Mouse (Mus musculus) thymus, adult 2 months (tissue): ENCODE measurements at regions not wholly inside any gene's neighbourhood (a gene's known extent, or its start where the extent isn't known, plus 50 kb on each side); places are given as distances from the start of the nearest gene placed in this dataset.

Experiments
- DNase-seq: peaks from one replicate; pipeline ENCODE4 v3.0.0; 2021
- H3K27ac ChIP-seq: fragments of 200-500 bp; 2 replicates; pipeline ENCODE4 v1.5.1; 2012; ENCODE audit warnings: low read length, control low read depth; ENCODE audit not compliant: control insufficient read depth, insufficient read depth
- H3K27me3 ChIP-seq: fragments of 200-500 bp; 2 replicates; pipeline ENCODE4 v1.6.1; 2012; ENCODE audit warnings: mild to moderate bottlenecking, low read length, moderate library complexity, mixed read lengths; ENCODE audit not compliant: control insufficient read depth, insufficient read depth
- H3K36me3 ChIP-seq: fragments of 200-500 bp; 2 replicates; pipeline ENCODE4 v1.6.1; 2012; ENCODE audit warnings: mild to moderate bottlenecking, low read length, moderate library complexity; ENCODE audit not compliant: control insufficient read depth, insufficient read depth
- H3K4me1 ChIP-seq: fragments of 200-500 bp; replicated peaks from 2 replicates; pipeline ENCODE4 v1.6.1; 2012; ENCODE audit warnings: low read length; ENCODE audit not compliant: control insufficient read depth, insufficient read depth
- H3K4me3 ChIP-seq: fragments of 200-500 bp; 2 replicates; pipeline ENCODE4 v1.5.1; 2012; ENCODE audit warnings: mild to moderate bottlenecking, low read length, control low read depth, moderate library complexity; ENCODE audit not compliant: control insufficient read depth, insufficient read depth
- CTCF ChIP-seq: fragments of 200-500 bp; IDR thresholded peaks from 2 replicates; pipeline ENCODE4 v1.5.1; 2012; ENCODE audit warnings: mild to moderate bottlenecking, control low read depth, low read length, moderate library complexity, borderline replicate concordance; ENCODE audit not compliant: control insufficient read depth, poor library complexity, insufficient read depth; ENCODE audit errors: extremely low read depth
- POLR2A ChIP-seq: fragments of 200-500 bp; IDR thresholded peaks from 2 replicates; pipeline ENCODE4 v1.6.1; 2012; ENCODE audit warnings: mild to moderate bottlenecking, low read length, control low read depth, moderate library complexity; ENCODE audit not compliant: control insufficient read depth, poor library complexity, insufficient read depth; ENCODE audit errors: extremely low read depth
- WGBS: fragments of 180-500 bp; shearing (Covaris S2); methylation state at CpG from one replicate; pipeline ENCODE4 v1.1.7; 2018; 5-methylcytosine and 5-hydroxymethylcytosine counted together

GRCm38 (mm10) chr5:132594796-132595195, 51.7 kb upstream of the Auts2 start:
- Histone ChIP-seq H3K4me1 (no peaks in the 10 kb centered on the region), H3K27ac (no peak overlapping the region), H3K27me3 (no peaks in the 10 kb centered on the region), H3K4me3 (no peak overlapping the region), H3K36me3 (no peaks in the 10 kb centered on the region)
- DNase-seq: no peak
- TF ChIP-seq CTCF (no peak), POLR2A (no peak)
- 61% methylated on average over 6 of the region's 6 CpGs for WGBS
